Mouse (Mus musculus) liver, adult (tissue): Measurements from ENCODE around the gene Mrpl27.
A peak's percentile ranks its signal among the peaks of the same experiment; 100 is the strongest.

Experiments
- GATA4 ChIP-seq: IDR thresholded peaks from 2 replicates; pipeline ENCODE4 v1.6.1; 2014; ENCODE audit warnings: mild to moderate bottlenecking, low read length; ENCODE audit not compliant: insufficient replicate concordance

Mrpl27 gene

DNA sequence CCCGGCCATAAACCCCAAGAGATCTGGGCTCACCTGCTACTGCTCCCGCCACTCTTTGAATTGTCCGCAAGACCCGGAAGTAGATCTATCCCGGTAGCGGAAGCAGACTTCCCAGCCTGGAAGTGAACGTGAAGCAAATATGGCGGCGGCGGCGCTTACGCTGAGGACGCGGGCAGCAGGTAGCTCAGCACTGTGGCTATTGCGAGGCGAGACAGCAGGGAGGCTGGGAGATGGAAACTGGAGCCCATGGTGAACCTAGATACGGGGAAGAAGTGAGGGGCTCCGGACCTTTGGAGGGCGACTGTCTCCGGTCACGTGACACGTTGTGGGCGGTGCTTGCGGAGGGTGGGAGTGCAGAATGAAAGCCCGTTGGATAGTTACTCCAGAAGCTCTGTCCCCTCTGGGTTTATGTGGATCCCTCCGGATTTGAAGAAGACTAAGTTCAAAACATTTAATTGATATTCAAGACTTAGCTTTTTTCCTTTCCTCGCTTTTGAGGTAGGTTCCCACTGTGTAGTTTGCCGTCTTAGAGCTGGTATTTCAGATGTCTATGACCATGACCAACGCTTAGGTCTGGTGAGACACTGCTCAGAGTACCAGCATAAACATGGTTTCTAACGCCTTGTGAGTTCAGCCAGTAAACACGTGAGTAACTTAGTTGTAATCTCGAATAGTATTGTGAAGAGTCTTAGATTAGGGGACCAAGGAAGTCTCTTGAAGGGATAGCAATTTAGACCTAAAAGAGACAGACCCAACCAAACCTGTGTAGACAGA lies at the start of gene Mrpl27, which contains the start of gene Eme1:
Gene Mrpl27, plus strand, starts transcription at position 105 of the 774 bp plus-strand sequence.
Gene Eme1, minus strand, starts transcription at position 302 of the 774 bp plus-strand sequence.
- no peak for TF ChIP-seq GATA4

GRCm38 (mm10) chr11:94610744-94611740 lies 42.5 kb upstream of the Mrpl27 start:
- TF ChIP-seq GATA4: no peak

GRCm38 (mm10) chr11:94614603-94615002 lies 39.0 kb upstream of the Mrpl27 start:
- no peak for TF ChIP-seq GATA4

GRCm38 (mm10) chr11:94615494-94615893 lies 38.1 kb upstream of the Mrpl27 start:
- no peak for TF ChIP-seq GATA4

DNA sequence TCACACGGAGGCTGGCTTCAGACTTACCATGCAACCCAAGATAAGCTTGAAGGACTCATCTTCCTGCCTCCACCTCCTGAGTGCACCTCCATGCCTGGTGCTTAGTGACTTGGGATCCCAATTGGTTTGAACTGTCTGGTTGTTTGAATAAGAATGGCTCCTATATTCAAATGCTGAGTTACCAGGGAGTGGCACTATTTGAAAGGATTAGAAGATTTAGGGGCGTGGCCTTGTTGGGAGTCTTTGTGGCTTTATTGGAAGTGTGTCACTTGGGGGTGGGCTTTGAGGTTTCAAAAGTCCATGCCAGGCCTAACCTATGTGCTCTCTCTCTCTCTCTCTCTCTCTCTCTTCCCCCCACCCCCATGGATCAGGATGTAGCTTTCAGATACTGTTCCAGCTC lies 35.9 kb upstream of the Mrpl27 start:
- TF ChIP-seq GATA4: no peak

GRCm38 (mm10) chr11:94620766-94621457 lies 32.7 kb upstream of the Mrpl27 start:
- TF ChIP-seq GATA4: no peak

DNA sequence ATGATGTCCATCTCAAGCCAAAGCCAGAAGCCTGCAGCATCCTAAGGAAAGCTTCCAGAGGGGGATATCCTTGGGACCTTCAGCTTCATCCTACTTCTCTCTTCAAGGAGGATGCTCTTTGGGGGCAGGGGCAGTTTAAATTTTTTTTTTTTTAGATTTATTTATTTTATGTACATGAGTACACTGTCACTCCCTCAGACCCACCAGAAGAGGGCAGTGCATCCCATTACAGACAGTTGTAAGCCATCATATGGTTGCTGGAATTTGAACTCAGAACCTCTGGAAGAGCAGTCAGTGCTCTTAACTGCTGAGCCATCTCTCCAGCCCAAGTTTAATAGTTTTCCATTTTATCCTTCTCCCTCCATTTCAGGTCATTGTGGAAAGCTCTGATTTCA lies 32.1 kb upstream of the Mrpl27 start:
- TF ChIP-seq GATA4: no peak

DNA sequence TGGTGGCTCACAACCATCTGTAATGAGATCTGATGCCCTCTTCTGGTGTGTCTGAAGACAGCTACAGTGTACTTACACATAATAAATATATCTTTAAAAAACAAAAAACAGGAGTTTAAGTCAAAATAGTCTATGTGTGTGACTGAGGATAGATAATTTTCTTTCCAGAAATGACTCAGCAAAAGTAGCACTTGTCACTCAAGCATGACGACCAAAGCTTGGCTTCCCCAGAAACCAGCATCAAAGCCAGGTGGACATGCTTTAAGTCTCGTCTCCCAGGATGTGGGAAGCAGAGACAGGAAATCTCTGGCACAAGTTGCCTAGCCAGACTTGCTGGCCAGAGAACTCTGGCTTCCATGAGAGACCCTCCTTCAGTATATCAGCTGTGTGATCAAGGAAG lies 31.4 kb upstream of the Mrpl27 start:
- no peak for TF ChIP-seq GATA4

- peak; percentile 31; the same call in 1 of the 2 replicates for TF ChIP-seq GATA4
Observed at GRCm38 (mm10) chr11:94629199-94629883, 24.2 kb upstream of the Mrpl27 start, which contains the start of gene Lrrc59. Gene Lrrc59 (plus strand): TSS chr11:94629767.

DNA sequence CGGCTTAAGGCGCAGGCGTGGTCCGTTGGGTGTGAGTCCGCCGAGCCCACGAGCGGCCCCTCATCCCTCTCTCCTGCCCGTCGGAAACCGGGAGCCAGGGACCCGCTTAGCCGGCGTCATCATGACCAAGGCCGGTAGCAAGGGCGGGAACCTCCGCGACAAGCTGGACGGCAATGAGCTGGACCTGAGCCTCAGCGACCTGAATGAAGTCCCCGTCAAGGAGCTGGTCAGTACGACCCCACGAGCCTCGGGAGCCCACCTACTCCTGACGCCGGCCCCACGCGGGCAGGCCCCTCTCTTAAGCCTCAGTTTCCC lies 23.7 kb upstream of the Mrpl27 start:
- no peak for TF ChIP-seq GATA4

GRCm38 (mm10) chr11:94630199-94631011 lies 23.2 kb upstream of the Mrpl27 start:
- TF ChIP-seq GATA4: no peak

DNA sequence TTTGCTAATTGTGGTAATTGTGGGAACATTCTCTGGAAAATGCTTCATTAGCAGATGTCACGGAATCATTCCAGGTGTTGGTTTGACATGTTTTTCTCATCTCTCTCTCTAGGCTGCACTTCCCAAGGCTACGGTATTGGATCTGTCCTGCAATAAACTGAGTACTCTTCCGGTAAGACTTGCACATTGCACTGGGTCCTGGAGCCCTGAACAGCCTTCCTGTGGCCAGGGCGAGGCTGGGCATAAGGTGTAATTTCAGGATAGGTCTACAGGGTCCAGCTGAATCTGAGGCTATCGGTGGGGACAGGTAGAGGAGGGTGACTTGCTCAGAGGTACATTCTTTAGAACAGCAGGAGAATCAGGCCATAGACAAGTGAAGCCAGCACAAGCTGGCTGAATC lies 21.6 kb upstream of the Mrpl27 start:
- no peak for TF ChIP-seq GATA4

GRCm38 (mm10) chr11:94632988-94633387 lies 20.6 kb upstream of the Mrpl27 start:
- no peak for TF ChIP-seq GATA4

DNA sequence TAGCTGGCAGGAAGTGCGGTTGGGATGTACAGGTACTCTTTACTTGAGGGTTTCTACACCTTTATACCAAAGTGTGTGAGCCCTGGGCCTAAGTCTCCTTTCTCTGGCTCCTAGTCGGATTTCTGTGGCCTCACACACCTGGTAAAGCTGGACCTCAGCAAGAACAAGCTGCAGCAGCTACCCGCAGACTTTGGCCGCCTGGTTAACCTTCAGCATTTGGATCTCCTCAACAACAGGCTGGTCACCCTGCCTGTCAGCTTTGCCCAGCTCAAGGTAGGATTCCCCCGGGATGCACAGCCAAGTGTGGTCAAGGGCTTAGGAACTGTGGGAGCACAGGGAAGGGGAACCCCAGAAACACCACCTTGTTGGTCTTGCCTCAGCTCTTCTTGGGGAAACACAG lies 19.1 kb upstream of the Mrpl27 start:
- TF ChIP-seq GATA4: no peak

DNA sequence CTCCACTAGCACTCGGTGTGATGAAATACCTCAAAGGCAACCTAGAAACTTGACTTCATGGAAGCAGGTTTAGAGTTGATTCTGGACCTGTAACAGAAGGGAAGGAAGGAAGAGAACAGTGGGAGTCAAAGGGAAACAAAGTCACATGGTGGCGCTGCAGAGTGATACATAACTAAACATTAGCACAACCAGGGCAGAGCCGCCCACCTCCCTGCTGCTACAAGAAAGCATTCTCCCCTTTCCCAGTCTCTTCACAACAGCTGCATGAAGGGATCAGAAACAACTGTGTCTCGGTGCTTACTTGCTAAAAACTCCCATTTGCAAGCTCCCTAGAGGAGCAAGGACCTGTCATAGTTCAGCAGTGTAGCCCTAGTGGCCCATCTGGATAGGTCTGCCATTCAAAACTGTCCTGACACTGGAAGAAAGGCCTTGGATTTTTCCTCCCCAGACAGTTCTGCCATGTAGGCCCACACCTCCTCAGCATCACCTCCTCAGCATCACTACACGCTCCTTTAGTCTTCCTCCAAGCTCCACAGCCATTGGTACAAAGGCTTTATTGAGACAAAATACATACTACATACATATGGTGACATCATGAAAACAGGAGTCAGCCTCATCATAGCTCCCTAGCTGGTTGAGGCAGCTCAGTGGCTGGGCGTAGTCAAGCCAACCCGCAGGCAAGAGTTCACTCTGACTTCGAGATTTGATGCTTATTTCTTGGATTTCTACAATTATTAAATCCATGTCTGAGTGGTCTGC lies 8.9 kb upstream of the Mrpl27 start:
- no peak for TF ChIP-seq GATA4
